Mouse (Mus musculus) embryonic facial prominence, embryonic 14.5 days (tissue): ENCODE results near the gene Fbxl12. TPM values are rescaled to one million over a fixed set of nuclear protein-coding genes. Genes with fewer than 3 reads are reported as not detected.
"Not testable (repeated sequence)": the region's sequence is repeated elsewhere in the genome, so short reads cannot be mapped to it uniquely, and the experiment has no call there.

Source experiments
- ATAC-seq: fragments of 200-750 bp; cut with Nextera tagmentation; 2 replicates; pipeline ENCODE4 v1.8.0; 2017; ENCODE audit warnings: low read depth, moderate number of reproducible peaks, moderate TSS enrichment
- DNase-seq: peaks from one replicate; pipeline ENCODE4 v3.0.0-alpha.2; 2015; ENCODE audit warnings: low spot score
- H3K27ac ChIP-seq: fragments of 300-500 bp; sonication (generic); replicated peaks from 2 replicates; pipeline ENCODE4 v1.5.1; 2014; ENCODE audit warnings: low read depth, mild to moderate bottlenecking, low read length, moderate library complexity
- H3K27me3 ChIP-seq: fragments of 300-500 bp; sonication (generic); replicated peaks from 2 replicates; pipeline ENCODE4 v1.6.1; 2014; ENCODE audit warnings: low read length; ENCODE audit not compliant: control insufficient read depth, insufficient read depth
- H3K36me3 ChIP-seq: fragments of 300-500 bp; sonication (generic); 2 replicates; pipeline ENCODE4 v1.6.1; 2014; ENCODE audit warnings: low read length, mixed read lengths; ENCODE audit not compliant: control insufficient read depth, insufficient read depth
- H3K4me1 ChIP-seq: fragments of 300-500 bp; sonication (generic); 2 replicates; pipeline ENCODE4 v1.6.1; 2014; ENCODE audit warnings: antibody characterized with exemption, low read length; ENCODE audit not compliant: control insufficient read depth, insufficient read depth
- H3K4me2 ChIP-seq: fragments of 300-500 bp; sonication (generic); 2 replicates; pipeline ENCODE4 v1.6.1; 2014; ENCODE audit warnings: low read depth, mild to moderate bottlenecking, low read length, moderate library complexity, mixed read lengths
- H3K4me3 ChIP-seq: fragments of 300-500 bp; sonication (generic); 2 replicates; pipeline ENCODE4 v1.5.1; 2014; ENCODE audit warnings: low read depth, mild to moderate bottlenecking, low read length
- H3K9ac ChIP-seq: fragments of 300-500 bp; sonication (generic); 2 replicates; pipeline ENCODE4 v1.6.1; 2014; ENCODE audit warnings: low read depth, mild to moderate bottlenecking, low read length, moderate library complexity, mixed read lengths
- H3K9me3 ChIP-seq: fragments of 300-500 bp; sonication (generic); 2 replicates; pipeline ENCODE4 v1.6.1; 2016; ENCODE audit warnings: low read length; ENCODE audit not compliant: control insufficient read depth
- WGBS: fragments of 180-500 bp; shearing (Covaris S2); extraction: QIAGEN DNeasy Blood & Tissue Kit; methylation state at CpG from one replicate; pipeline ENCODE4 v1.1.7; 2014; 5-methylcytosine and 5-hydroxymethylcytosine counted together
- polyA plus RNA-seq: library from polyadenylated mRNA; unstranded; fragments of >200 nt; fragmentation: Nextera tagmentation; extraction: Ambion mirVana; gene quantifications from 2 replicates; pipeline ENCODE4 v1.2.1, GENCODE M21; 2014

Gene Fbxl12
- polyA plus RNA-seq, 1 experiment from 2014 or later, result 11.5 TPM

GRCm38 (mm10) chr9:20642896-20643466 lies 1.6 kb downstream of the Fbxl12 start:
- Histone ChIP-seq H3K9ac (peak overlapping the region; percentile 86), H3K36me3 (peaks cover 36% of the 10 kb centered on the region), H3K4me2 (peak overlapping the region; percentile 81), H3K9me3 (no peaks in the 10 kb centered on the region), H3K4me1 (no peaks in the 10 kb centered on the region; the same call in none of the 2 replicates), H3K27ac (peak overlapping the region; percentile 94), H3K27me3 (no peaks in the 10 kb centered on the region), H3K4me3 (peak overlapping the region; percentile 74)
- peak; percentile 89 for ATAC-seq
- peak; percentile 98 for DNase-seq
- under 1% methylated on average over 30 of the region's 30 CpGs for WGBS

GRCm38 (mm10) chr9:20642101-20642895 lies 2.3 kb downstream of the Fbxl12 start, which contains the start of gene Ubl5:
Gene Ubl5 (plus strand): TSS chr9:20642878.
- under 1% methylated on average over 49 of the region's 51 CpGs for WGBS
- H3K4me2 ChIP-seq, result peak within 1 kb of the TSS; percentile 81
- peak; percentile 94 for ATAC-seq
- peak; percentile 100 for DNase-seq
- H3K9me3 ChIP-seq, result no peaks in the 10 kb centered on the region
- peaks cover 35% of the 10 kb centered on the region for H3K36me3 ChIP-seq
- peak within 1 kb of the TSS; percentile 86 for H3K9ac ChIP-seq
- H3K4me3 ChIP-seq, result peak within 1 kb of the TSS; percentile 74
- H3K27me3 ChIP-seq, result no peaks in the 10 kb centered on the region
- H3K27ac ChIP-seq, result peak within 1 kb of the TSS; percentile 94
- no peaks in the 10 kb centered on the region; the same call in none of the 2 replicates for H3K4me1 ChIP-seq

- no peak for DNase-seq
- H3K9ac ChIP-seq, result peak overlapping the region; percentile 86
- no peak for ATAC-seq
- no peaks in the 10 kb centered on the region for H3K27me3 ChIP-seq
- 12% methylated on average over 6 of the region's 6 CpGs for WGBS
- H3K27ac ChIP-seq, result peak overlapping the region; percentile 72; the same call in 1 of the 2 replicates
- H3K36me3 ChIP-seq, result peaks cover 36% of the 10 kb centered on the region
- H3K9me3 ChIP-seq, result no peaks in the 10 kb centered on the region
- H3K4me3 ChIP-seq, result peak overlapping the region; percentile 74
- H3K4me1 ChIP-seq, result no peaks in the 10 kb centered on the region; the same call in none of the 2 replicates
- peak overlapping the region; percentile 81 for H3K4me2 ChIP-seq
Observed at GRCm38 (mm10) chr9:20641501-20641900, 3.1 kb downstream of the Fbxl12 start.

GRCm38 (mm10) chr9:20639486-20639885 lies 5.1 kb downstream of the Fbxl12 start:
- Histone ChIP-seq H3K4me1 (no peaks in the 10 kb centered on the region; the same call in none of the 2 replicates), H3K9me3 (no peaks in the 10 kb centered on the region), H3K36me3 (peaks cover 31% of the 10 kb centered on the region), H3K27me3 (no peaks in the 10 kb centered on the region), H3K4me2 (no peak overlapping the region), H3K27ac (no peak overlapping the region), H3K4me3 (no peak overlapping the region), H3K9ac (no peak overlapping the region)
- ATAC-seq (no peak), DNase-seq (no peak)
- WGBS, result 91% methylated on average over 4 of the region's 4 CpGs

- WGBS, result 95% methylated on average over 15 of the region's 19 CpGs
- DNase-seq (no peak), ATAC-seq (no peak)
- Histone ChIP-seq H3K9ac (no peak overlapping the region), H3K4me1 (no peaks in the 10 kb centered on the region; the same call in none of the 2 replicates), H3K9me3 (no peaks in the 10 kb centered on the region), H3K36me3 (peaks cover 31% of the 10 kb centered on the region), H3K4me2 (no peak overlapping the region), H3K27me3 (no peaks in the 10 kb centered on the region), H3K27ac (no peak overlapping the region), H3K4me3 (no peak overlapping the region)
Observed at GRCm38 (mm10) chr9:20638552-20638951, 6.0 kb downstream of the Fbxl12 start.

GRCm38 (mm10) chr9:20636790-20637189 lies 7.8 kb downstream of the Fbxl12 start:
- DNase-seq, result no peak
- Histone ChIP-seq H3K9me3 (no peaks in the 10 kb centered on the region), H3K36me3 (peaks cover 31% of the 10 kb centered on the region), H3K27me3 (no peaks in the 10 kb centered on the region), H3K27ac (no peak overlapping the region), H3K4me2 (no peak overlapping the region), H3K4me3 (no peak overlapping the region), H3K4me1 (no peaks in the 10 kb centered on the region; the same call in none of the 2 replicates), H3K9ac (no peak overlapping the region)
- 85% methylated on average over 2 of the region's 2 CpGs for WGBS
- ATAC-seq, result no peak

GRCm38 (mm10) chr9:20636256-20636655 lies 8.3 kb downstream of the Fbxl12 start:
- no peak overlapping the region for H3K9ac ChIP-seq
- no peak overlapping the region for H3K4me3 ChIP-seq
- H3K9me3 ChIP-seq, result no peaks in the 10 kb centered on the region
- H3K4me2 ChIP-seq, result no peak overlapping the region
- DNase-seq (no peak), ATAC-seq (no peak)
- H3K4me1 ChIP-seq, result no peaks in the 10 kb centered on the region; the same call in none of the 2 replicates
- 83% methylated on average over 3 of the region's 3 CpGs for WGBS
- no peak overlapping the region for H3K27ac ChIP-seq
- no peaks in the 10 kb centered on the region for H3K27me3 ChIP-seq
- peaks cover 31% of the 10 kb centered on the region for H3K36me3 ChIP-seq

DNA sequence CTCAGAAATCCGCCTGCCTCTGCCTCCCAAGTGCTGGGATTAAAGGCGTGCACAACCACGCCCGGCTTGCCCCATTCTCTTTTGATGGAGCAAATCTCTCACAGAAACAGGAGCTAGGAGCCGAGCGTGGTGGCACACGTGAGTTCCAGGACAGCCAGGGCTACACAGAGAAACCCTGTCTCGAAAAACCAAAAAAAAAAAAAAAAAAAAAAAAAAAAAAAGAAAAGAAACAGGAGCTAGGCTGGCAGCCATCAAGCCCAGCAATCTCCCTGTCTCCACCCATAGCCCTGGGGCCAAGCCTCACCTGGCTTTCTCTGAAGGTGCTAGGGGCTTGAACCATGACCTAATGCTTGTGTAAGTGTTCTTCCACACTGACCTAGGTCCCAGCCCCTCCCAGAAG lies 8.9 kb downstream of the Fbxl12 start:
- not testable (repeated sequence) for H3K27ac ChIP-seq

More for the DNA sequence above, 8.9 kb downstream of the Fbxl12 start:
- H3K4me3 ChIP-seq, H3K4me1 ChIP-seq, H3K9ac ChIP-seq, ATAC-seq, DNase-seq, H3K9me3 ChIP-seq, H3K27me3 ChIP-seq, H3K4me2 ChIP-seq: not testable (repeated sequence)
- H3K36me3 ChIP-seq, result peaks cover 31% of the 10 kb centered on the region
- 85% methylated on average over 8 of the region's 8 CpGs for WGBS
